Mouse (Mus musculus) hindbrain, embryonic 11.5 days (tissue): Measurements from ENCODE around the gene Atxn1. TPM values are rescaled to one million over a fixed set of nuclear protein-coding genes. Genes with fewer than 3 reads are reported as not detected.

Experiments used
- ATAC-seq: fragments of 200-750 bp; cut with Nextera tagmentation; 2 replicates; pipeline ENCODE4 v1.8.0; 2017; ENCODE audit warnings: mild to moderate bottlenecking, moderate TSS enrichment, moderate library complexity; ENCODE audit not compliant: low FRiP score
- DNase-seq: peaks from one replicate; pipeline ENCODE4 v3.0.0-alpha.2; 2015; ENCODE audit warnings: low spot score
- H3K27ac ChIP-seq: fragments of 300-500 bp; sonication (generic); 2 replicates; pipeline ENCODE4 v1.5.1; 2014; ENCODE audit warnings: mild to moderate bottlenecking, low read depth, low read length
- H3K27me3 ChIP-seq: fragments of 300-500 bp; sonication (generic); 2 replicates; pipeline ENCODE4 v1.6.1; 2014; ENCODE audit warnings: mild to moderate bottlenecking, low read length, moderate library complexity, mixed read lengths; ENCODE audit not compliant: control insufficient read depth, insufficient read depth
- H3K36me3 ChIP-seq: fragments of 300-500 bp; sonication (generic); 2 replicates; pipeline ENCODE4 v1.6.1; 2014; ENCODE audit warnings: mild to moderate bottlenecking, low read length, moderate library complexity, mixed read lengths; ENCODE audit not compliant: control insufficient read depth, insufficient read depth
- H3K4me1 ChIP-seq: fragments of 300-500 bp; sonication (generic); replicated peaks from 2 replicates; pipeline ENCODE4 v1.6.1; 2014; ENCODE audit warnings: low read length, mixed read lengths; ENCODE audit not compliant: control insufficient read depth, insufficient read depth
- H3K4me2 ChIP-seq: fragments of 300-500 bp; sonication (generic); replicated peaks from 2 replicates; pipeline ENCODE4 v1.6.1; 2014; ENCODE audit warnings: mild to moderate bottlenecking, low read depth, low read length
- H3K4me3 ChIP-seq: fragments of 300-500 bp; sonication (generic); 2 replicates; pipeline ENCODE4 v1.5.1; 2014; ENCODE audit warnings: low read depth, low read length
- H3K9ac ChIP-seq: fragments of 300-500 bp; sonication (generic); 2 replicates; pipeline ENCODE4 v1.6.1; 2014; ENCODE audit warnings: low read depth, low read length
- H3K9me3 ChIP-seq: fragments of 300-500 bp; sonication (generic); 2 replicates; pipeline ENCODE4 v1.6.1; 2016; ENCODE audit warnings: low read length; ENCODE audit not compliant: control insufficient read depth
- WGBS: fragments of 180-500 bp; shearing (Covaris S2); extraction: QIAGEN DNeasy Blood & Tissue Kit; methylation state at CpG from one replicate; pipeline ENCODE4 v1.1.7; 2014; 5-methylcytosine and 5-hydroxymethylcytosine counted together
- polyA plus RNA-seq: library from polyadenylated mRNA; unstranded; fragments of >200 nt; fragmentation: Nextera tagmentation; extraction: Ambion mirVana; gene quantifications from 2 replicates; pipeline ENCODE4 v1.2.1, GENCODE M21; 2014

Atxn1 gene
- polyA plus RNA-seq, 1 experiment from 2014 or later = 3.2 TPM

GRCm38 (mm10) chr13:45939561-45939960 lies 25.2 kb downstream of the Atxn1 start:
- Histone ChIP-seq H3K36me3 (no peaks in the 10 kb centered on the region), H3K27ac (no peak overlapping the region), H3K9me3 (no peaks in the 10 kb centered on the region), H3K4me1 (no peaks in the 10 kb centered on the region), H3K27me3 (no peaks in the 10 kb centered on the region), H3K4me2 (no peak overlapping the region), H3K9ac (no peak overlapping the region), H3K4me3 (no peak overlapping the region)
- ATAC-seq (no peak), DNase-seq (no peak)
- 88% methylated on average over 6 of the region's 6 CpGs for WGBS

DNA sequence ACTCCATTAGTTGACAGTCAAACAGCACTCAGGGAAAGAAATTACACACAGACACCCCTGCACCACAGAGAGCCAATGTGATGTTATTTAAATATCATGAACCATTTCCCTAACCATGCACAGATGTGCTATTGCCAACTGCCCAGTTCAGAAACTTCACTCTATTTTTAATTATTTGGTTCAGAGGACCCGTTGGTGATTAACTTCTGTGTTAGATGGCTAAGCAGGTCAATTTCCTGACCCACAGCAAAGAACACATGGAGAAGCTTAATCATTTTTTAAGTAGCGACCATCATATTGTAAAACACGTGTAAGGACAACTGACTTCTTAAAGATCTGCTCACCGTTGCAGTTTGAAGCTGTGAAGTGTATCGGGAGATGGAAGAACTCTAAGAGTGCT lies 26.7 kb downstream of the Atxn1 start:
- no peak overlapping the region for H3K9ac ChIP-seq
- ATAC-seq (no peak), DNase-seq (no peak)
- H3K27me3 ChIP-seq = no peaks in the 10 kb centered on the region
- no peaks in the 10 kb centered on the region for H3K4me1 ChIP-seq
- WGBS = 89% methylated on average over 5 of the region's 5 CpGs
- no peak overlapping the region for H3K4me2 ChIP-seq
- H3K9me3 ChIP-seq = no peaks in the 10 kb centered on the region
- H3K36me3 ChIP-seq = no peaks in the 10 kb centered on the region
- no peak overlapping the region for H3K4me3 ChIP-seq
- no peak overlapping the region for H3K27ac ChIP-seq

DNA sequence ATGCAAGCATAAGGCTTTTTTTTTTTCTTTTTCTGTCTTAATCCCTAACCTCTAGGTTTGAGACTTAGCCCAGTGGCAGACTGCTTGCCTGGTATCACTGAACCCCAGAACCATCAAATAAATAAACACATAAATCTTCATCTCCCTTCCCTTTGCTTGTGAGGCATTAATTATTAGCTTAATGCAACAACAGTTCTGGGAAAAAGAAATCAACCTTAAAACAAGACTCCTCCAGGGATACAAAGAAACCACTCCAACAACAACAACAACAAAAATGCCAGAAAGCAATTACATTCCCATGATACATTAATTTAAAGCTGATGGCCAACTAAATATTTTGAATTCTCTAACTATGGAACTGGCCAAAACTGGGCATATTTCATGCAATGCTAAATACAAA lies 28.0 kb downstream of the Atxn1 start:
- ATAC-seq (no peak), DNase-seq (no peak)
- H3K9ac ChIP-seq = no peak overlapping the region
- no peaks in the 10 kb centered on the region for H3K4me1 ChIP-seq
- no peaks in the 10 kb centered on the region for H3K9me3 ChIP-seq
- no peak overlapping the region for H3K4me3 ChIP-seq
- no peaks in the 10 kb centered on the region for H3K27me3 ChIP-seq
- H3K36me3 ChIP-seq = no peaks in the 10 kb centered on the region
- H3K4me2 ChIP-seq = no peak overlapping the region
- no peak overlapping the region for H3K27ac ChIP-seq

DNA sequence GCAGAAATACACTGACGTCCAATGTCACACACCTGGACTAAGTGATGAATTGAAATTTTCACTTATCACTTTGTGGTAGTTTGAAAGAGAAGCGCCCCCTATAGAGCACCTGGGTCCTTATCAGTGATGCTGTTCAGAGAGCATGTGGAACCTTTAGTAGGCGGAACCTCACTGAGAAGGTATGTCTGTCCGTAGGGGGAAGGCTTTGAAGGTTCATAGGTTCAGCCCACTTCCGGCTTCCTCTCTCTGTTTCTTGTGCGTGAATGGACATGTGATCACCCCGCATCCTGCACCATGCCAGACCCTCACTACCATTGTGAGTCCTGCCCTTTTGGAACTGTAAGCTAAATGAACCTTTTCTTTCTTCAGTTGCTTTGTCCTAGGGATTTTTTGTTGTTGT lies 29.0 kb downstream of the Atxn1 start:
- ATAC-seq = no peak
- Histone ChIP-seq H3K27ac (no peak overlapping the region), H3K9me3 (no peaks in the 10 kb centered on the region), H3K4me2 (no peak overlapping the region), H3K36me3 (no peaks in the 10 kb centered on the region), H3K9ac (no peak overlapping the region), H3K4me1 (no peaks in the 10 kb centered on the region), H3K4me3 (no peak overlapping the region), H3K27me3 (no peaks in the 10 kb centered on the region)
- 72% methylated on average over 7 of the region's 7 CpGs for WGBS
- no peak for DNase-seq

DNA sequence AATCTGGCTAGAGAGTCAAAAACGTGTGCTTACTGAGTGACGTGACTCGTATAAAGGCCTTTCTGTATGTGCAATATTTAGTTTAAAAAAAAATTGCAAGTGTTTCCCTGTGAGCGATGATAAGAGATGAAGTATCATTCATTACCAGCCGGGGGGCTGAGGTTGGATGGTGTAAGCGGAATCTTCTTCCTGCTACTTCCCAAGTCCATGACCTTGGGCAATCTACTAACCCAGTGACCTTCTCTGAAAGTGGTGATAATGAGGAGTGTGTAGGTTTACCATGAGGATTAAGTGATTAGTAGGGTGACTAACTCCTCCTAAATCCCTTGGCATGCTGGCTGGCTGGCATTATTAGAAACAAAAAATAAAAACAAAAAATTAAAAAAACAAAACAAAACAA lies 30.0 kb downstream of the Atxn1 start:
- Histone ChIP-seq H3K36me3 (no peaks in the 10 kb centered on the region), H3K9me3 (no peaks in the 10 kb centered on the region), H3K4me2 (no peak overlapping the region), H3K9ac (no peak overlapping the region), H3K27ac (no peak overlapping the region), H3K4me1 (no peaks in the 10 kb centered on the region), H3K4me3 (no peak overlapping the region), H3K27me3 (no peaks in the 10 kb centered on the region)
- ATAC-seq (no peak), DNase-seq (no peak)
- 85% methylated on average over 6 of the region's 6 CpGs for WGBS

DNA sequence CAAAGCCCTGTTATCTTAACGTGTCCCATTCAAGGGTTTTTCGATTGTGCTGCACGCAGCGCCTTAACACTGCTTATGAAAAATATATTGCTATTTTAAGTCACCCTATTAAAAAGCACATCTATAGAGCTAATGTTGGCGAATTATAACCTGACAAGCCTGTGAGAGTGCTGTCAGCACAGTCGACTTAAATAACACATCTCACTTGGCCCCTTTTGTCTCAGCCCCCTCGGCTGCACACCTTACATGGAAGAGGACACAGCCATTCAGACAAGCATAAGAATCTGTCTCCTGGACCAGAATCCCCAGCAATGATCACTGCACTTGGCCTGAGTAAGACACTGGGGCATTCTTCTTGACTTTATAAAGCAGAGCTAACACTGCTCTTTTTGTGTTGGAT lies 30.7 kb downstream of the Atxn1 start:
- no peak overlapping the region for H3K27ac ChIP-seq
- H3K36me3 ChIP-seq = no peaks in the 10 kb centered on the region
- DNase-seq (no peak), ATAC-seq (no peak)
- H3K4me1 ChIP-seq = no peaks in the 10 kb centered on the region
- no peaks in the 10 kb centered on the region for H3K9me3 ChIP-seq
- H3K4me2 ChIP-seq = no peak overlapping the region
- 82% methylated on average over 7 of the region's 7 CpGs for WGBS
- no peaks in the 10 kb centered on the region for H3K27me3 ChIP-seq
- H3K4me3 ChIP-seq = no peak overlapping the region
- H3K9ac ChIP-seq = no peak overlapping the region

DNA sequence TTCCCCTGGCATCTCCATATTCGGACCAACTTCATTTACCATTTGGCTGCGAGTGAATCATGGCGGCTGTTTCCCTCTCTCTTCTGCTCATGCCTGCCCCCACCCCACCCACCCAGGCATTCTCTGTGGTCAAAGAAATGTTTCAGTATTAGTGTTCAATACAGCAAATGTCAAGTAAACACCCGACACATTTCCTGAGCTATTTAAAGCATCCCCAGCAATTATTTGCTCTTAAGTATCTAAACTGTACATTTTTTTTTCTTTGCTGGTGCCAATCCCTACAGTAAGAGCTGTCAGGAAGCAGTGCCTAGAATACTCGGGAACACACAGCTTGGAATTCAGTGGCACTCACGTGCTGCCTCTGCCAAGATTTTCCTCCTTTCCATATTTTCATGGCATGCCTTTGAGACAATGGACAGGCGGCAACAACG lies 32.3 kb downstream of the Atxn1 start:
- Histone ChIP-seq H3K36me3 (no peaks in the 10 kb centered on the region), H3K4me2 (no peak overlapping the region), H3K9ac (no peak overlapping the region), H3K4me1 (no peaks in the 10 kb centered on the region), H3K27me3 (no peaks in the 10 kb centered on the region), H3K27ac (no peak overlapping the region), H3K9me3 (no peaks in the 10 kb centered on the region), H3K4me3 (no peak overlapping the region)
- 84% methylated on average over 8 of the region's 8 CpGs for WGBS
- ATAC-seq (no peak), DNase-seq (no peak)

DNA sequence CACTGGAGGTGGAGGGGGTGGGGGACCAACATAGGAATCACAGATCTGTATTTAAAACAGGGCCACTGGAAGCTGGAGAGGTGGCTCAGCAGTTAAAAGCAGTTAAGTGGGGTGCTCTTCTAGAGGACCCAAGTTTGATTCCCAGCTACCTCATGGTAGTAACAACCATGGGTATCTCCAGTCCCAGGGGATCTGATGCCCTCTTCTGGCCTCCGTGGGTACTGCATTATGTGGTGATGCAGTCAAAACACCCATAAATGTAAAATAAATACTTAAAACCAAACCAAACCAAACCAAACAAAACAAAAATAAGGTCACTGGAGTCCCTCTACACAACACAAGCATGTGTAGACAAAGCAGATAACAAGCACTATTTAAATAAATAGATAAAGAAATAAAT lies 32.9 kb downstream of the Atxn1 start:
- WGBS = 55% methylated on average over 1 of the region's 1 CpGs
- H3K27ac ChIP-seq = no peak overlapping the region
- H3K4me1 ChIP-seq = no peaks in the 10 kb centered on the region
- no peak for ATAC-seq
- no peaks in the 10 kb centered on the region for H3K27me3 ChIP-seq
- H3K9ac ChIP-seq = no peak overlapping the region
- H3K4me2 ChIP-seq = no peak overlapping the region
- H3K4me3 ChIP-seq = no peak overlapping the region
- no peaks in the 10 kb centered on the region for H3K9me3 ChIP-seq
- no peak for DNase-seq
- H3K36me3 ChIP-seq = no peaks in the 10 kb centered on the region

DNA sequence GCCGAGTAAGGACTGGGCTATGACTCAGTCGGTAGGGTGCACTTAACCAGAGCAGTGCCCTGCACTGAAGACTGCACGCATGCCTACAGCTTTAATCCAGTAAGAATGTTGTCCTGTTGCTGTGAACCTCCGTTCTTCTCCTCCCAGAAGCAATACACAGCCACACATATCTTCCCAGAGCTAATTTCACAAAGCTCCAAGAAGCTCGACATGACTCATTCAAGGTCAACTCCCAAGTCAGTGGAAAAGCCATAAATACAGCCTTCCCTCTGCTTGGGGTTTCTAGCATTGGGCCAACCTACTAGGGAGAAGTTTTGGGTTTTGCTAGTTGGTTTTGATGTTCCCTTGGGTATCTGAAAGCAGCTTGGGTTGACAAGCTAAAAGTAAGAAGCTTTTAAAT lies 33.6 kb downstream of the Atxn1 start:
- no peak overlapping the region for H3K9ac ChIP-seq
- H3K4me2 ChIP-seq = no peak overlapping the region
- no peaks in the 10 kb centered on the region for H3K27me3 ChIP-seq
- no peak overlapping the region for H3K27ac ChIP-seq
- no peaks in the 10 kb centered on the region for H3K9me3 ChIP-seq
- 94% methylated on average over 5 of the region's 5 CpGs for WGBS
- no peak for ATAC-seq
- H3K4me3 ChIP-seq = no peak overlapping the region
- H3K4me1 ChIP-seq = no peaks in the 10 kb centered on the region
- no peak for DNase-seq
- H3K36me3 ChIP-seq = no peaks in the 10 kb centered on the region
